Mouse (Mus musculus) megakaryocyte, embryonic 14.5 days (primary cell): Measurements from ENCODE around the gene Arhgap1.

Source experiments
- FLI1 ChIP-seq: IDR thresholded peaks from 2 replicates; pipeline ENCODE4 v1.6.1; 2012; ENCODE audit warnings: low read length, inconsistent platforms, mixed read lengths
- GATA1 ChIP-seq: IDR thresholded peaks from 3 replicates; pipeline ENCODE4 v1.6.1; 2012; ENCODE audit warnings: mixed read lengths, low read length, inconsistent platforms, borderline replicate concordance

- TF ChIP-seq GATA1 = no peak
- TF ChIP-seq FLI1 = no peak
Observed at GRCm38 (mm10) chr2:91674895-91675294, 25.2 kb downstream of the Arhgap1 start.
